Mouse (Mus musculus): ENCODE measurements at regions not wholly inside any gene's neighbourhood (a gene's known extent, or its start where the extent isn't known, plus 50 kb on each side); places are given as distances from the start of the nearest gene placed in this dataset.

GRCm38 (mm10) chr1:41326861-41327480 lies 521.6 kb downstream of the Tmem182 start:
- DNase-seq (ENCODE audit: low spot score) (no peak), ATAC-seq (ENCODE audit: insufficient read depth, low FRiP score, low TSS enrichment) (no peak)
- 59% methylated on average over 3 of the region's 3 CpGs for WGBS
- Histone ChIP-seq H3K27me3 (ENCODE audit: control insufficient read depth, insufficient read depth, low read length) (no peaks in the 10 kb centered on the region), H3K4me1 (ENCODE audit: control insufficient read depth, insufficient read depth, low read length) (no peaks in the 10 kb centered on the region), H3K9me3 (ENCODE audit: control insufficient read depth, low read length) (no peaks in the 10 kb centered on the region), H3K9ac (ENCODE audit: low read length) (no peak overlapping the region), H3K4me2 (ENCODE audit: low read depth) (no peak overlapping the region), H3K27ac (ENCODE audit: low read depth, low read length) (no peak overlapping the region), H3K36me3 (ENCODE audit: control insufficient read depth, insufficient read depth, low read length) (no peaks in the 10 kb centered on the region), H3K4me3 (ENCODE audit: low read depth, low read length) (no peak overlapping the region)

- Histone ChIP-seq H3K4me2 (ENCODE audit: low read depth) (no peak overlapping the region), H3K9ac (ENCODE audit: low read length) (no peak overlapping the region), H3K4me3 (ENCODE audit: low read depth, low read length) (no peak overlapping the region), H3K9me3 (ENCODE audit: control insufficient read depth, low read length) (no peaks in the 10 kb centered on the region), H3K4me1 (ENCODE audit: control insufficient read depth, insufficient read depth, low read length) (peaks cover 2% of the 10 kb centered on the region), H3K27ac (ENCODE audit: low read depth, low read length) (no peak overlapping the region), H3K27me3 (ENCODE audit: control insufficient read depth, insufficient read depth, low read length) (no peaks in the 10 kb centered on the region), H3K36me3 (ENCODE audit: control insufficient read depth, insufficient read depth, low read length) (no peaks in the 10 kb centered on the region)
- WGBS, result 68% methylated on average over 16 of the region's 16 CpGs
- no peak for DNase-seq (ENCODE audit: low spot score)
- no peak for ATAC-seq (ENCODE audit: insufficient read depth, low FRiP score, low TSS enrichment)
These were observed 544.7 kb downstream of the Tmem182 start for GRCm38 (mm10) chr1:41349798-41350758.

GRCm38 (mm10) chr1:41359061-41359460 lies 553.7 kb downstream of the Tmem182 start:
- H3K27me3 ChIP-seq (ENCODE audit: control insufficient read depth, insufficient read depth, low read length), result no peaks in the 10 kb centered on the region
- no peaks in the 10 kb centered on the region for H3K9me3 ChIP-seq (ENCODE audit: control insufficient read depth, low read length)
- no peaks in the 10 kb centered on the region for H3K36me3 ChIP-seq (ENCODE audit: control insufficient read depth, insufficient read depth, low read length)
- peaks cover 2% of the 10 kb centered on the region; the same call in 1 of the 2 replicates for H3K4me1 ChIP-seq (ENCODE audit: control insufficient read depth, insufficient read depth, low read length)
- ATAC-seq (ENCODE audit: insufficient read depth, low FRiP score, low TSS enrichment) (no peak), DNase-seq (ENCODE audit: low spot score) (no peak)
- H3K27ac ChIP-seq (ENCODE audit: low read depth, low read length), result no peak overlapping the region
- H3K4me3 ChIP-seq (ENCODE audit: low read depth, low read length), result no peak overlapping the region
- no peak overlapping the region for H3K4me2 ChIP-seq (ENCODE audit: low read depth)
- no peak overlapping the region for H3K9ac ChIP-seq (ENCODE audit: low read length)
- WGBS, result 27% methylated on average over 4 of the region's 4 CpGs

GRCm38 (mm10) chr1:41361512-41361911 lies 556.1 kb downstream of the Tmem182 start:
- Histone ChIP-seq H3K9ac (ENCODE audit: low read length) (no peak overlapping the region), H3K9me3 (ENCODE audit: control insufficient read depth, low read length) (no peaks in the 10 kb centered on the region), H3K4me1 (ENCODE audit: control insufficient read depth, insufficient read depth, low read length) (no peaks in the 10 kb centered on the region), H3K4me3 (ENCODE audit: low read depth, low read length) (no peak overlapping the region), H3K36me3 (ENCODE audit: control insufficient read depth, insufficient read depth, low read length) (no peaks in the 10 kb centered on the region), H3K4me2 (ENCODE audit: low read depth) (no peak overlapping the region), H3K27me3 (ENCODE audit: control insufficient read depth, insufficient read depth, low read length) (no peaks in the 10 kb centered on the region), H3K27ac (ENCODE audit: low read depth, low read length) (no peak overlapping the region)
- DNase-seq (ENCODE audit: low spot score) (no peak), ATAC-seq (ENCODE audit: insufficient read depth, low FRiP score, low TSS enrichment) (no peak)
- WGBS, result 84% methylated on average over 3 of the region's 3 CpGs

GRCm38 (mm10) chr1:41380013-41380412 lies 574.6 kb downstream of the Tmem182 start:
- Histone ChIP-seq H3K9me3 (ENCODE audit: control insufficient read depth, low read length) (no peaks in the 10 kb centered on the region), H3K9ac (ENCODE audit: low read length) (no peak overlapping the region), H3K27me3 (ENCODE audit: control insufficient read depth, insufficient read depth, low read length) (no peaks in the 10 kb centered on the region), H3K4me2 (ENCODE audit: low read depth) (no peak overlapping the region), H3K4me3 (ENCODE audit: low read depth, low read length) (no peak overlapping the region), H3K4me1 (ENCODE audit: control insufficient read depth, insufficient read depth, low read length) (no peaks in the 10 kb centered on the region), H3K36me3 (ENCODE audit: control insufficient read depth, insufficient read depth, low read length) (no peaks in the 10 kb centered on the region), H3K27ac (ENCODE audit: low read depth, low read length) (no peak overlapping the region)
- ATAC-seq (ENCODE audit: insufficient read depth, low FRiP score, low TSS enrichment) (no peak), DNase-seq (ENCODE audit: low spot score) (no peak)
- WGBS, result 84% methylated on average over 4 of the region's 4 CpGs

- H3K9ac ChIP-seq (ENCODE audit: low read length), result no peak overlapping the region
- 84% methylated on average over 7 of the region's 7 CpGs for WGBS
- no peaks in the 10 kb centered on the region for H3K36me3 ChIP-seq (ENCODE audit: control insufficient read depth, insufficient read depth, low read length)
- H3K27ac ChIP-seq (ENCODE audit: low read depth, low read length), result no peak overlapping the region
- H3K4me3 ChIP-seq (ENCODE audit: low read depth, low read length), result no peak overlapping the region
- ATAC-seq (ENCODE audit: insufficient read depth, low FRiP score, low TSS enrichment) (no peak), DNase-seq (ENCODE audit: low spot score) (no peak)
- no peaks in the 10 kb centered on the region for H3K27me3 ChIP-seq (ENCODE audit: control insufficient read depth, insufficient read depth, low read length)
- no peak overlapping the region for H3K4me2 ChIP-seq (ENCODE audit: low read depth)
- H3K9me3 ChIP-seq (ENCODE audit: control insufficient read depth, low read length), result no peaks in the 10 kb centered on the region
- no peaks in the 10 kb centered on the region for H3K4me1 ChIP-seq (ENCODE audit: control insufficient read depth, insufficient read depth, low read length)
These were observed 576.1 kb downstream of the Tmem182 start for GRCm38 (mm10) chr1:41381487-41381886.

GRCm38 (mm10) chr1:41384731-41385130 lies 579.3 kb downstream of the Tmem182 start:
- DNase-seq (ENCODE audit: low spot score) (no peak), ATAC-seq (ENCODE audit: insufficient read depth, low FRiP score, low TSS enrichment) (no peak)
- H3K4me1 ChIP-seq (ENCODE audit: control insufficient read depth, insufficient read depth, low read length), result peaks cover 6% of the 10 kb centered on the region
- no peaks in the 10 kb centered on the region for H3K9me3 ChIP-seq (ENCODE audit: control insufficient read depth, low read length)
- no peaks in the 10 kb centered on the region for H3K27me3 ChIP-seq (ENCODE audit: control insufficient read depth, insufficient read depth, low read length)
- H3K9ac ChIP-seq (ENCODE audit: low read length), result no peak overlapping the region
- H3K4me2 ChIP-seq (ENCODE audit: low read depth), result no peak overlapping the region
- WGBS, result 33% methylated on average over 1 of the region's 1 CpGs
- no peak overlapping the region for H3K27ac ChIP-seq (ENCODE audit: low read depth, low read length)
- no peaks in the 10 kb centered on the region for H3K36me3 ChIP-seq (ENCODE audit: control insufficient read depth, insufficient read depth, low read length)
- no peak overlapping the region for H3K4me3 ChIP-seq (ENCODE audit: low read depth, low read length)

- Histone ChIP-seq H3K27ac (ENCODE audit: low read depth, low read length) (no peak overlapping the region), H3K36me3 (ENCODE audit: control insufficient read depth, insufficient read depth, low read length) (no peaks in the 10 kb centered on the region), H3K27me3 (ENCODE audit: control insufficient read depth, insufficient read depth, low read length) (no peaks in the 10 kb centered on the region), H3K4me3 (ENCODE audit: low read depth, low read length) (no peak overlapping the region), H3K9me3 (ENCODE audit: control insufficient read depth, low read length) (no peaks in the 10 kb centered on the region), H3K4me2 (ENCODE audit: low read depth) (no peak overlapping the region), H3K9ac (ENCODE audit: low read length) (no peak overlapping the region), H3K4me1 (ENCODE audit: control insufficient read depth, insufficient read depth, low read length) (peaks cover 13% of the 10 kb centered on the region)
- 81% methylated on average over 4 of the region's 4 CpGs for WGBS
- no peak for DNase-seq (ENCODE audit: low spot score)
- no peak for ATAC-seq (ENCODE audit: insufficient read depth, low FRiP score, low TSS enrichment)
These were observed 581.0 kb downstream of the Tmem182 start for GRCm38 (mm10) chr1:41386435-41386834.
